Mouse (Mus musculus) megakaryocyte-erythroid progenitor cell, adult 5-6 weeks (primary cell): ENCODE measurements around the gene Moxd1. TPM values are rescaled to one million over a fixed set of nuclear protein-coding genes. Genes with fewer than 3 reads are reported as not detected.
"Not testable (repeated sequence)": the region's sequence is repeated elsewhere in the genome, so short reads cannot be mapped to it uniquely, and the experiment has no call there.

Experiments used
- ATAC-seq: replicated peaks from 2 replicates; pipeline ENCODE4 v1.8.0; 2016; ENCODE audit warnings: mild to moderate bottlenecking, inconsistent platforms; ENCODE audit not compliant: severe bottlenecking, poor library complexity, low FRiP score, low TSS enrichment
- total RNA-seq, 2 experiments: library from RNA; stranded (forward) in 1 of 2; stranded (reverse) in 1 of 2; fragments of 200-1000, 215-1000 nt in 1 of 2; fragments of >200 nt in 1 of 2; fragmentation: Nextera tagmentation in 1 of 2; gene quantifications; 2 replicates each; pipeline ENCODE4 v1.2.3; 2014 to 2017

Gene Moxd1
- total RNA-seq, 2 experiments from 2014 or later = not detected

GRCm38 (mm10) chr10:24259794-24260590 lies 36.7 kb downstream of the Moxd1 start:
- ATAC-seq = no peak

GRCm38 (mm10) chr10:24267520-24267919 lies 44.2 kb downstream of the Moxd1 start:
- no peak for ATAC-seq

GRCm38 (mm10) chr10:24271077-24271637 lies 47.8 kb downstream of the Moxd1 start:
- no peak for ATAC-seq

GRCm38 (mm10) chr10:24276211-24276610 lies 52.9 kb downstream of the Moxd1 start:
- ATAC-seq = no peak

- ATAC-seq = no peak
These were observed 59.3 kb downstream of the Moxd1 start for GRCm38 (mm10) chr10:24282650-24283049.

GRCm38 (mm10) chr10:24291611-24292010 lies 68.3 kb downstream of the Moxd1 start:
- no peak for ATAC-seq

- no peak for ATAC-seq
These were observed 69.4 kb downstream of the Moxd1 start for GRCm38 (mm10) chr10:24292671-24293070.

- ATAC-seq = no peak
These were observed 73.3 kb downstream of the Moxd1 start for GRCm38 (mm10) chr10:24296608-24297007.

GRCm38 (mm10) chr10:24297792-24298191 lies 74.5 kb downstream of the Moxd1 start:
- ATAC-seq = no peak

- ATAC-seq = peak; percentile 94
These were observed 75.2 kb downstream of the Moxd1 start for GRCm38 (mm10) chr10:24298260-24299244.

- peak; percentile 99 for ATAC-seq
These were observed 88.9 kb downstream of the Moxd1 start for GRCm38 (mm10) chr10:24312191-24312611.

GRCm38 (mm10) chr10:24317126-24317836 lies 94.0 kb downstream of the Moxd1 start:
- ATAC-seq = no peak

- no peak for ATAC-seq
These were observed 97.0 kb downstream of the Moxd1 start for GRCm38 (mm10) chr10:24320326-24320725.

- ATAC-seq = no peak
These were observed 99.7 kb downstream of the Moxd1 start for GRCm38 (mm10) chr10:24323066-24323465.

GRCm38 (mm10) chr10:24327265-24327664 lies 103.9 kb downstream of the Moxd1 start:
- ATAC-seq = not testable (repeated sequence)

GRCm38 (mm10) chr10:24332799-24333198 lies 109.5 kb downstream of the Moxd1 start:
- no peak for ATAC-seq

GRCm38 (mm10) chr10:24339593-24340143 lies 116.4 kb downstream of the Moxd1 start:
- ATAC-seq = no peak

GRCm38 (mm10) chr10:24340551-24341213 lies 117.4 kb downstream of the Moxd1 start:
- no peak for ATAC-seq

- no peak for ATAC-seq
These were observed 117.9 kb downstream of the Moxd1 start for GRCm38 (mm10) chr10:24341214-24341589.
